Mouse (Mus musculus) cerebellum, adult 2 months (tissue): ENCODE data around the gene Sult2b1.

Experiments
- CTCF ChIP-seq: fragments of 200-500 bp; IDR thresholded peaks from 2 replicates; pipeline ENCODE4 v1.5.1; 2011; ENCODE audit warnings: low read depth, mild to moderate bottlenecking, control low read depth, low read length, moderate library complexity, borderline replicate concordance; ENCODE audit not compliant: insufficient read depth
- POLR2A ChIP-seq: fragments of 200-500 bp; IDR thresholded peaks from 2 replicates; pipeline ENCODE4 v1.6.1; 2011; ENCODE audit warnings: low read length, control low read depth, borderline replicate concordance; ENCODE audit not compliant: insufficient read depth

GRCm38 (mm10) chr7:45723301-45723700, 61.2 kb downstream of the Sult2b1 start:
- TF ChIP-seq CTCF (no peak), POLR2A (no peak)
